Mouse (Mus musculus): ENCODE results near the gene Mettl7b. TPM values are rescaled to one million over a fixed set of nuclear protein-coding genes. Genes with fewer than 3 reads are reported as not detected.
A peak's percentile ranks its signal among the peaks of the same experiment; 100 is the strongest.

The Mettl7b gene
- polyA plus RNA-seq, 1 experiment from 2014 or later: not detected

GRCm38 (mm10) chr10:128980644-128981365 is 20.0 kb upstream of the Mettl7b start:
- WGBS: 53% methylated on average over 3 of the region's 3 CpGs

GRCm38 (mm10) chr10:128977522-128978114 is 16.8 kb upstream of the Mettl7b start:
- WGBS: 17% methylated on average over 9 of the region's 9 CpGs

More at GRCm38 (mm10) chr10:128980644-128981365, 20.0 kb upstream of the Mettl7b start:
- DNase-seq (ENCODE audit: low spot score) (no peak), ATAC-seq (ENCODE audit: low read depth) (no peak)
- Histone ChIP-seq H3K27me3 (replicated peaks; ENCODE audit: control insufficient read depth, insufficient read depth, low read length) (no peaks in the 10 kb centered on the region), H3K9ac (ENCODE audit: low read depth, low read length) (no peak overlapping the region), H3K4me2 (ENCODE audit: low read depth, low read length) (no peak overlapping the region), H3K4me1 (ENCODE audit: control insufficient read depth, insufficient read depth, low read length) (no peaks in the 10 kb centered on the region), H3K27ac (replicated peaks; ENCODE audit: low read depth, low read length) (no peak overlapping the region), H3K9me3 (ENCODE audit: control insufficient read depth, low read length) (no peaks in the 10 kb centered on the region), H3K36me3 (ENCODE audit: control insufficient read depth, insufficient read depth, low read length) (no peaks in the 10 kb centered on the region), H3K4me3 (ENCODE audit: low read depth, low read length) (no peak overlapping the region)

GRCm38 (mm10) chr10:128976395-128976794 is 15.6 kb upstream of the Mettl7b start:
- ATAC-seq (ENCODE audit: low read depth): no peak

More at GRCm38 (mm10) chr10:128977522-128978114, 16.8 kb upstream of the Mettl7b start:
- Histone ChIP-seq H3K27ac (replicated peaks; ENCODE audit: low read depth, low read length) (no peak overlapping the region), H3K36me3 (ENCODE audit: control insufficient read depth, insufficient read depth, low read length) (no peaks in the 10 kb centered on the region), H3K4me3 (ENCODE audit: low read depth, low read length) (no peak overlapping the region), H3K27me3 (replicated peaks; ENCODE audit: control insufficient read depth, insufficient read depth, low read length) (no peaks in the 10 kb centered on the region), H3K9ac (ENCODE audit: low read depth, low read length) (no peak overlapping the region), H3K4me1 (ENCODE audit: control insufficient read depth, insufficient read depth, low read length) (no peaks in the 10 kb centered on the region), H3K4me2 (ENCODE audit: low read depth, low read length) (no peak overlapping the region), H3K9me3 (ENCODE audit: control insufficient read depth, low read length) (no peaks in the 10 kb centered on the region)
- DNase-seq (ENCODE audit: low spot score) (peak; percentile 76), ATAC-seq (ENCODE audit: low read depth) (peak; percentile 84; the same call in 1 of the 2 replicates)

GRCm38 (mm10) chr10:128972841-128973240 is 12.1 kb upstream of the Mettl7b start:
- no peaks in the 10 kb centered on the region for H3K4me1 ChIP-seq (ENCODE audit: control insufficient read depth, insufficient read depth, low read length)
- no peak overlapping the region for H3K4me3 ChIP-seq (ENCODE audit: low read depth, low read length)
- H3K27me3 ChIP-seq (replicated peaks; ENCODE audit: control insufficient read depth, insufficient read depth, low read length): no peaks in the 10 kb centered on the region
- DNase-seq (ENCODE audit: low spot score): no peak
- no peak overlapping the region for H3K9ac ChIP-seq (ENCODE audit: low read depth, low read length)
- no peak for ATAC-seq (ENCODE audit: low read depth)
- H3K4me2 ChIP-seq (ENCODE audit: low read depth, low read length): no peak overlapping the region
- H3K36me3 ChIP-seq (ENCODE audit: control insufficient read depth, insufficient read depth, low read length): no peaks in the 10 kb centered on the region
- no peak overlapping the region for H3K27ac ChIP-seq (replicated peaks; ENCODE audit: low read depth, low read length)
- 84% methylated on average over 4 of the region's 4 CpGs for WGBS
- H3K9me3 ChIP-seq (ENCODE audit: control insufficient read depth, low read length): no peaks in the 10 kb centered on the region

More at GRCm38 (mm10) chr10:128976395-128976794, 15.6 kb upstream of the Mettl7b start:
- Histone ChIP-seq H3K27ac (replicated peaks; ENCODE audit: low read depth, low read length) (no peak overlapping the region), H3K9ac (ENCODE audit: low read depth, low read length) (no peak overlapping the region), H3K4me3 (ENCODE audit: low read depth, low read length) (no peak overlapping the region), H3K4me1 (ENCODE audit: control insufficient read depth, insufficient read depth, low read length) (no peaks in the 10 kb centered on the region), H3K36me3 (ENCODE audit: control insufficient read depth, insufficient read depth, low read length) (no peaks in the 10 kb centered on the region), H3K9me3 (ENCODE audit: control insufficient read depth, low read length) (no peaks in the 10 kb centered on the region), H3K4me2 (ENCODE audit: low read depth, low read length) (no peak overlapping the region), H3K27me3 (replicated peaks; ENCODE audit: control insufficient read depth, insufficient read depth, low read length) (no peaks in the 10 kb centered on the region)
- DNase-seq (ENCODE audit: low spot score): no peak
- WGBS: 66% methylated on average over 3 of the region's 3 CpGs

- no peaks in the 10 kb centered on the region for H3K4me1 ChIP-seq (ENCODE audit: control insufficient read depth, insufficient read depth, low read length)
- no peaks in the 10 kb centered on the region for H3K9me3 ChIP-seq (ENCODE audit: control insufficient read depth, low read length)
- DNase-seq (ENCODE audit: low spot score) (no peak), ATAC-seq (ENCODE audit: low read depth) (no peak)
- H3K36me3 ChIP-seq (ENCODE audit: control insufficient read depth, insufficient read depth, low read length): no peaks in the 10 kb centered on the region
- WGBS: 48% methylated on average over 1 of the region's 1 CpGs
- no peak overlapping the region for H3K27ac ChIP-seq (replicated peaks; ENCODE audit: low read depth, low read length)
- no peak overlapping the region for H3K4me3 ChIP-seq (ENCODE audit: low read depth, low read length)
- no peaks in the 10 kb centered on the region for H3K27me3 ChIP-seq (replicated peaks; ENCODE audit: control insufficient read depth, insufficient read depth, low read length)
- no peak overlapping the region for H3K9ac ChIP-seq (ENCODE audit: low read depth, low read length)
- no peak overlapping the region for H3K4me2 ChIP-seq (ENCODE audit: low read depth, low read length)
Observed at GRCm38 (mm10) chr10:128970740-128971250, 10.0 kb upstream of the Mettl7b start.

GRCm38 (mm10) chr10:128968341-128968749 is 7.6 kb upstream of the Mettl7b start:
- H3K9me3 ChIP-seq (ENCODE audit: control insufficient read depth, low read length): no peaks in the 10 kb centered on the region
- no peaks in the 10 kb centered on the region for H3K36me3 ChIP-seq (ENCODE audit: control insufficient read depth, insufficient read depth, low read length)
- H3K27ac ChIP-seq (replicated peaks; ENCODE audit: low read depth, low read length): no peak overlapping the region
- DNase-seq (ENCODE audit: low spot score): no peak
- H3K27me3 ChIP-seq (replicated peaks; ENCODE audit: control insufficient read depth, insufficient read depth, low read length): no peaks in the 10 kb centered on the region
- H3K4me1 ChIP-seq (ENCODE audit: control insufficient read depth, insufficient read depth, low read length): no peaks in the 10 kb centered on the region
- H3K4me2 ChIP-seq (ENCODE audit: low read depth, low read length): no peak overlapping the region
- no peak for ATAC-seq (ENCODE audit: low read depth)
- H3K9ac ChIP-seq (ENCODE audit: low read depth, low read length): no peak overlapping the region
- 29% methylated on average over 1 of the region's 1 CpGs for WGBS
- H3K4me3 ChIP-seq (ENCODE audit: low read depth, low read length): no peak overlapping the region

GRCm38 (mm10) chr10:128965871-128966270 is 5.1 kb upstream of the Mettl7b start:
- DNase-seq (ENCODE audit: low spot score): no peak
- 67% methylated on average over 6 of the region's 6 CpGs for WGBS
- Histone ChIP-seq H3K4me2 (ENCODE audit: low read depth, low read length) (no peak overlapping the region), H3K9me3 (ENCODE audit: control insufficient read depth, low read length) (no peaks in the 10 kb centered on the region), H3K9ac (ENCODE audit: low read depth, low read length) (no peak overlapping the region), H3K27ac (replicated peaks; ENCODE audit: low read depth, low read length) (no peak overlapping the region), H3K4me3 (ENCODE audit: low read depth, low read length) (no peak overlapping the region), H3K4me1 (ENCODE audit: control insufficient read depth, insufficient read depth, low read length) (no peaks in the 10 kb centered on the region), H3K27me3 (replicated peaks; ENCODE audit: control insufficient read depth, insufficient read depth, low read length) (no peaks in the 10 kb centered on the region), H3K36me3 (ENCODE audit: control insufficient read depth, insufficient read depth, low read length) (no peaks in the 10 kb centered on the region)
- no peak for ATAC-seq (ENCODE audit: low read depth)

- no peak for DNase-seq (ENCODE audit: low spot score)
- H3K9me3 ChIP-seq (ENCODE audit: control insufficient read depth, low read length): no peaks in the 10 kb centered on the region
- no peak overlapping the region for H3K9ac ChIP-seq (ENCODE audit: low read depth, low read length)
- ATAC-seq (ENCODE audit: low read depth): no peak
- H3K36me3 ChIP-seq (ENCODE audit: control insufficient read depth, insufficient read depth, low read length): no peaks in the 10 kb centered on the region
- no peaks in the 10 kb centered on the region for H3K4me1 ChIP-seq (ENCODE audit: control insufficient read depth, insufficient read depth, low read length)
- WGBS: 64% methylated on average over 2 of the region's 2 CpGs
- no peak overlapping the region for H3K4me3 ChIP-seq (ENCODE audit: low read depth, low read length)
- no peak overlapping the region for H3K27ac ChIP-seq (replicated peaks; ENCODE audit: low read depth, low read length)
- no peak overlapping the region for H3K4me2 ChIP-seq (ENCODE audit: low read depth, low read length)
- H3K27me3 ChIP-seq (replicated peaks; ENCODE audit: control insufficient read depth, insufficient read depth, low read length): no peaks in the 10 kb centered on the region
Observed at GRCm38 (mm10) chr10:128964961-128965360, 4.2 kb upstream of the Mettl7b start.

Measured in embryonic facial prominence, embryonic 14.5 days (tissue).